Mouse (Mus musculus): Measurements from ENCODE around the gene Gpr137c. TPM values are rescaled to one million over a fixed set of nuclear protein-coding genes. Genes with fewer than 3 reads are reported as not detected.

Gpr137c gene
- polyA plus RNA-seq, 1 experiment, result 2.2 TPM

- H3K36me3 ChIP-seq (ENCODE audit: control insufficient read depth, insufficient read depth, low read length, poor library complexity, severe bottlenecking), result no peaks in the 10 kb centered on the region
- H3K9me3 ChIP-seq (replicated peaks; ENCODE audit: control insufficient read depth, insufficient read depth, low read length, poor library complexity, severe bottlenecking), result no peaks in the 10 kb centered on the region
- H3K4me3 ChIP-seq (ENCODE audit: low read depth, low read length), result peak overlapping the region; percentile 86
- TF ChIP-seq POLR2A (IDR thresholded peaks at IDR 0.05; ENCODE audit: insufficient read depth, low read length), result no peak
- no peak for TF ChIP-seq EP300 (IDR thresholded peaks at IDR 0.05; ENCODE audit: insufficient read depth, low read depth, low read length)
- TF ChIP-seq CTCF (IDR thresholded peaks at IDR 0.05; ENCODE audit: low read depth, low read length), result no peak
- no peak overlapping the region for H3K27ac ChIP-seq (ENCODE audit: insufficient read depth, low read length)
- H3K27me3 ChIP-seq (ENCODE audit: control insufficient read depth, insufficient read depth, low read length, poor library complexity, severe bottlenecking), result no peaks in the 10 kb centered on the region
- peak overlapping the region; percentile 90 for H3K9ac ChIP-seq (ENCODE audit: low read depth, poor library complexity, severe bottlenecking)
- H3K4me1 ChIP-seq (ENCODE audit: control insufficient read depth, insufficient read depth, low read length), result peaks cover 3% of the 10 kb centered on the region
Observed at GRCm38 (mm10) chr14:45317921-45318411, 98.4 kb downstream of the Gpr137c start.

- H3K4me1 ChIP-seq (ENCODE audit: control insufficient read depth, insufficient read depth, low read length), result peaks cover 3% of the 10 kb centered on the region
- peak within 1 kb of the TSS; percentile 86 for H3K4me3 ChIP-seq (ENCODE audit: low read depth, low read length)
- no peaks in the 10 kb centered on the region for H3K27me3 ChIP-seq (ENCODE audit: control insufficient read depth, insufficient read depth, low read length, poor library complexity, severe bottlenecking)
- H3K9me3 ChIP-seq (replicated peaks; ENCODE audit: control insufficient read depth, insufficient read depth, low read length, poor library complexity, severe bottlenecking), result no peaks in the 10 kb centered on the region
- no peaks in the 10 kb centered on the region for H3K36me3 ChIP-seq (ENCODE audit: control insufficient read depth, insufficient read depth, low read length, poor library complexity, severe bottlenecking)
- peak within 1 kb of the TSS; percentile 90 for H3K9ac ChIP-seq (ENCODE audit: low read depth, poor library complexity, severe bottlenecking)
- peak; percentile 38 for TF ChIP-seq POLR2A (IDR thresholded peaks at IDR 0.05; ENCODE audit: insufficient read depth, low read length)
- TF ChIP-seq CTCF (IDR thresholded peaks at IDR 0.05; ENCODE audit: low read depth, low read length), result no peak
- peak within 1 kb of the TSS; percentile 47 for H3K27ac ChIP-seq (ENCODE audit: insufficient read depth, low read length)
Observed at GRCm38 (mm10) chr14:45318426-45319236, 99.1 kb downstream of the Gpr137c start, which contains the start of gene Ero1l. Ero1l (minus strand) TSS chr14:45318771.

GRCm38 (mm10) chr14:45319237-45319610 lies 99.7 kb downstream of the Gpr137c start:
- Histone ChIP-seq H3K9ac (ENCODE audit: low read depth, poor library complexity, severe bottlenecking) (no peak overlapping the region; the same call in 1 of the 2 replicates), H3K4me1 (ENCODE audit: control insufficient read depth, insufficient read depth, low read length) (peaks cover 3% of the 10 kb centered on the region), H3K27me3 (ENCODE audit: control insufficient read depth, insufficient read depth, low read length, poor library complexity, severe bottlenecking) (no peaks in the 10 kb centered on the region), H3K9me3 (replicated peaks; ENCODE audit: control insufficient read depth, insufficient read depth, low read length, poor library complexity, severe bottlenecking) (no peaks in the 10 kb centered on the region), H3K27ac (ENCODE audit: insufficient read depth, low read length) (no peak overlapping the region), H3K4me3 (ENCODE audit: low read depth, low read length) (no peak overlapping the region), H3K36me3 (ENCODE audit: control insufficient read depth, insufficient read depth, low read length, poor library complexity, severe bottlenecking) (no peaks in the 10 kb centered on the region)
- TF ChIP-seq POLR2A (IDR thresholded peaks at IDR 0.05; ENCODE audit: insufficient read depth, low read length) (no peak), CTCF (IDR thresholded peaks at IDR 0.05; ENCODE audit: low read depth, low read length) (no peak), EP300 (IDR thresholded peaks at IDR 0.05; ENCODE audit: insufficient read depth, low read depth, low read length) (no peak)

- no peaks in the 10 kb centered on the region for H3K27me3 ChIP-seq (ENCODE audit: control insufficient read depth, insufficient read depth, low read length, poor library complexity, severe bottlenecking)
- H3K9me3 ChIP-seq (replicated peaks; ENCODE audit: control insufficient read depth, insufficient read depth, low read length, poor library complexity, severe bottlenecking), result no peaks in the 10 kb centered on the region
- no peak for TF ChIP-seq CTCF (IDR thresholded peaks at IDR 0.05; ENCODE audit: low read depth, low read length)
- no peak for TF ChIP-seq EP300 (IDR thresholded peaks at IDR 0.05; ENCODE audit: insufficient read depth, low read depth, low read length)
- no peak for TF ChIP-seq POLR2A (IDR thresholded peaks at IDR 0.05; ENCODE audit: insufficient read depth, low read length)
- no peak overlapping the region for H3K4me3 ChIP-seq (ENCODE audit: low read depth, low read length)
- H3K4me1 ChIP-seq (ENCODE audit: control insufficient read depth, insufficient read depth, low read length), result peaks cover 3% of the 10 kb centered on the region
- H3K36me3 ChIP-seq (ENCODE audit: control insufficient read depth, insufficient read depth, low read length, poor library complexity, severe bottlenecking), result no peaks in the 10 kb centered on the region
- no peak overlapping the region for H3K27ac ChIP-seq (ENCODE audit: insufficient read depth, low read length)
- no peak overlapping the region for H3K9ac ChIP-seq (ENCODE audit: low read depth, poor library complexity, severe bottlenecking)
Observed at GRCm38 (mm10) chr14:45320111-45320510, 100.6 kb downstream of the Gpr137c start.

- H3K27ac ChIP-seq (ENCODE audit: insufficient read depth, low read length), result no peak overlapping the region
- H3K9ac ChIP-seq (ENCODE audit: low read depth, poor library complexity, severe bottlenecking), result no peak overlapping the region
- no peaks in the 10 kb centered on the region for H3K9me3 ChIP-seq (replicated peaks; ENCODE audit: control insufficient read depth, insufficient read depth, low read length, poor library complexity, severe bottlenecking)
- H3K4me1 ChIP-seq (ENCODE audit: control insufficient read depth, insufficient read depth, low read length), result peaks cover 3% of the 10 kb centered on the region
- no peak for TF ChIP-seq EP300 (IDR thresholded peaks at IDR 0.05; ENCODE audit: insufficient read depth, low read depth, low read length)
- TF ChIP-seq POLR2A (IDR thresholded peaks at IDR 0.05; ENCODE audit: insufficient read depth, low read length), result no peak
- TF ChIP-seq CTCF (IDR thresholded peaks at IDR 0.05; ENCODE audit: low read depth, low read length), result no peak
- no peak overlapping the region for H3K4me3 ChIP-seq (ENCODE audit: low read depth, low read length)
- H3K36me3 ChIP-seq (ENCODE audit: control insufficient read depth, insufficient read depth, low read length, poor library complexity, severe bottlenecking), result no peaks in the 10 kb centered on the region
- no peaks in the 10 kb centered on the region for H3K27me3 ChIP-seq (ENCODE audit: control insufficient read depth, insufficient read depth, low read length, poor library complexity, severe bottlenecking)
Observed at GRCm38 (mm10) chr14:45321067-45321466, 101.5 kb downstream of the Gpr137c start.

GRCm38 (mm10) chr14:45321622-45322021 lies 102.1 kb downstream of the Gpr137c start:
- H3K27ac ChIP-seq (ENCODE audit: insufficient read depth, low read length), result no peak overlapping the region
- no peaks in the 10 kb centered on the region for H3K27me3 ChIP-seq (ENCODE audit: control insufficient read depth, insufficient read depth, low read length, poor library complexity, severe bottlenecking)
- no peaks in the 10 kb centered on the region for H3K9me3 ChIP-seq (replicated peaks; ENCODE audit: control insufficient read depth, insufficient read depth, low read length, poor library complexity, severe bottlenecking)
- H3K4me3 ChIP-seq (ENCODE audit: low read depth, low read length), result no peak overlapping the region
- no peaks in the 10 kb centered on the region for H3K36me3 ChIP-seq (ENCODE audit: control insufficient read depth, insufficient read depth, low read length, poor library complexity, severe bottlenecking)
- no peaks in the 10 kb centered on the region for H3K4me1 ChIP-seq (ENCODE audit: control insufficient read depth, insufficient read depth, low read length)
- TF ChIP-seq CTCF (IDR thresholded peaks at IDR 0.05; ENCODE audit: low read depth, low read length) (no peak), EP300 (IDR thresholded peaks at IDR 0.05; ENCODE audit: insufficient read depth, low read depth, low read length) (no peak), POLR2A (IDR thresholded peaks at IDR 0.05; ENCODE audit: insufficient read depth, low read length) (no peak)
- H3K9ac ChIP-seq (ENCODE audit: low read depth, poor library complexity, severe bottlenecking), result no peak overlapping the region
